Mouse (Mus musculus) hematopoietic stem cell, adult 5-6 weeks (primary cell): ENCODE measurements around the gene Srbd1. TPM values are rescaled to one million over a fixed set of nuclear protein-coding genes. Genes with fewer than 3 reads are reported as not detected.

ENCODE experiments used
- ATAC-seq, 2 experiments: fragments of 125-278 bp in 1 of 2; replicated peaks in 1 of 2; 2 replicates each; pipeline ENCODE4 v1.8.0; 2016 to 2017; ENCODE audit warnings: inconsistent platforms in 2 of 2, mild to moderate bottlenecking in 2 of 2, moderate number of reproducible peaks in 2 of 2, low read depth in 1 of 2, moderate TSS enrichment in 1 of 2; ENCODE audit not compliant: low FRiP score in 2 of 2, poor library complexity in 2 of 2, severe bottlenecking in 2 of 2, insufficient read depth in 1 of 2, low TSS enrichment in 1 of 2
- total RNA-seq: library from RNA; stranded (forward); fragments of 172-1452, 232-1000 nt; gene quantifications from 2 replicates; pipeline ENCODE4 v1.2.3, GENCODE M21; 2017

The Srbd1 gene
- 27.5 and 34.5 TPM in 2 replicates for total RNA-seq

DNA sequence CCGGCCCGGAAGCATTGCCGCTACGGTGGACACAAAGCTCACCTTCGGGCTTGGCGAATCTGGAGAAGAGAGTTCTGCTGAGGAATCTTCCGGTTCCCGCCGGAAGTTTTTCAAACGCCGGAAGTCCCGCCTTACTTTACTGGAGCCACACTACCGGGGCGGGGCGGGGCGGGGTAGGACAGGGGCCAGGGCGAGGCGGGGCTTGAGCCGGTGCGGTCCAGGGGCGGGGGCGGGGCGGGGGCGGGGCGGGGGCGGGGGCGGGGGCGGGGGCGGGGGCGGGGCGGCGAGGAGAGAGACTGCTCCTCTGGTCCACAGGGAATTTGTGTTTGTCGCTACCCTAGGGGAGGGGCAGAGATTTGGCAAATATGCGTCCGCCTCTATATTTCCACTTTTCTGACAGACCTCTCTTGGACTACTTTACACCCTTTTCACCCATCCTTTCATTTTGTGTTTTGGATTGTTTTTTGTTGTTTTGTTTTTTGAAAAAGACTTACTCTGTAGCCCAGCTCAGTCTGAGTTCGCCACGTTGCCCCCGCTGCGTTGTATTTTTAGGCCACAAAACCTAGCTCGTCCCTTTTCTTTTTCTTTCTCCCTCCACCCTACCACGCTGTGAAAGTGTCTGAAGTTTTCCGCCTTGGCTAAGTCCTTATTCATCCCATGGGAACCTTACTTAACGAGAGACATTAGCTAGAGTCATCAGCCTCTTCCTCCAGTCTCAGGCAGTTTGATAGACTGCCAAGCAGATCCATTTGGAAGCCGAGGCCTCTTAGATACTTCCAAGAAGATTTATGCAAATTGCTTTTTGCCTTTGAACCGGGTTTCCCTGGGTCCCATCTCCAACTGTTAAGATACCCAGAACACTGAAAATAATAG lies at the start of gene Srbd1:
Gene Srbd1, minus strand, starts transcription at position 97 of the 873 bp plus-strand sequence.
- ATAC-seq: peak; percentile 91 to 92

- no peak for ATAC-seq
Measured at GRCm38 (mm10) chr17:86193979-86194378, 49.0 kb upstream of the Srbd1 start.

- ATAC-seq: peak; percentile 90 to 91
Measured at GRCm38 (mm10) chr17:86187777-86188176, 42.8 kb upstream of the Srbd1 start.

GRCm38 (mm10) chr17:86185584-86185983 lies 40.6 kb upstream of the Srbd1 start:
- peak; percentile 34 to 43 for ATAC-seq

DNA sequence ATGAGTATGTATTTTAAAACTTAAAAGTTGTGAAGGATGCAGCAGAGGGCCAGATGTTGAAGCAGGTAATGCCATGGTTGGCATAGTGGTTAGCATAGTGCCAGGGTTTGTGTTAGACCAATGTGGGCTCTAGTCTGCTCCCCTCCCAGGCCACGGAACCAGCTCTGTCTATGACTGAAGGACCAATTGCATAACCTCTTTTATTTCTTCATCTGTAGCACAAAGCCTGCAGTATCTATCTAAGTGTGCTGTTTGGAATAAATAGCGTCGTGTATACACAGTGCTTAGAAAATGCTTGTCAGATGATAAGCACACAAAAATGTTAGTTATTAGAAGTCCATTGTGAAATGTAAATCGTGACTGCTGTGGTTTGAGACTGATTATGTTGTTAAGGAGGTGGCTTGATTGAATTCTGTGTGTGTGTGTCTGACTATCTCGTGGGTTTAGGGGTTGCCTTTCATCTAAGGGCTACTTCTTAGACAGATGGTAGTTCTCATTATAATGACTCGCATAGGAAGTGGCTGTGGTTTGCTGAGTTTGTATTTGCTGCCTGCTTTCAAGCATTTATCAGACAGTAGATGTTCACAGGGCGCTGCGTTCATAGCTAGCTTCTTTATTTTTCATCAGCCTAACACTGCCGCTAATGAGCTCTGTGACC lies 39.7 kb upstream of the Srbd1 start:
- ATAC-seq: peak in 1 of 2 experiments; percentile 22; a peak in 2 of 4 replicates

DNA sequence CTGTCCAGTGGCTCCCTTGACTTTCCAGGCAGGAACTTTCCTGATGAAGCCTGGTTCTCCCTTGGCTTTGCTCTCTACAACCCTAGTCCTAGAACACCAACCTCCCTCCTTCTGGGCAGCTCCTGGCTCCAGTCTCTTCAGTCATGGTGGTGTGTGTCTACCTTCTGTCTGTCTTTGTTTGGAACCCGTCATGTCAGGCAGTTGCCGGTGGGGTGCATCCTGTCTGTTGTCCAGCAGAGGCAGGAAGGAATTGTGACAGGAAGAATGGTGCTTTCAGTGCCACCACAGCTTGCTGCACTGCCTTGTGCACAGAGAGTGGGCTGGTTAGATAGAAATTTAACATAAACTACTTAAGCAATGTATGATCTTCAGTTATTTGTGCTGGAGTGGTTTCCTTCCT lies 38.8 kb upstream of the Srbd1 start:
- peak; percentile 16 to 23; a peak in 1 of 4 replicates for ATAC-seq

- ATAC-seq: 0 out of 4 replicates have a peak, but pooled peaks of 1 of the 2 experiments have one; percentile 7
Measured at GRCm38 (mm10) chr17:86176722-86177121, 31.7 kb upstream of the Srbd1 start.

- no peak for ATAC-seq
Measured at GRCm38 (mm10) chr17:86175516-86175915, 30.5 kb upstream of the Srbd1 start.

DNA sequence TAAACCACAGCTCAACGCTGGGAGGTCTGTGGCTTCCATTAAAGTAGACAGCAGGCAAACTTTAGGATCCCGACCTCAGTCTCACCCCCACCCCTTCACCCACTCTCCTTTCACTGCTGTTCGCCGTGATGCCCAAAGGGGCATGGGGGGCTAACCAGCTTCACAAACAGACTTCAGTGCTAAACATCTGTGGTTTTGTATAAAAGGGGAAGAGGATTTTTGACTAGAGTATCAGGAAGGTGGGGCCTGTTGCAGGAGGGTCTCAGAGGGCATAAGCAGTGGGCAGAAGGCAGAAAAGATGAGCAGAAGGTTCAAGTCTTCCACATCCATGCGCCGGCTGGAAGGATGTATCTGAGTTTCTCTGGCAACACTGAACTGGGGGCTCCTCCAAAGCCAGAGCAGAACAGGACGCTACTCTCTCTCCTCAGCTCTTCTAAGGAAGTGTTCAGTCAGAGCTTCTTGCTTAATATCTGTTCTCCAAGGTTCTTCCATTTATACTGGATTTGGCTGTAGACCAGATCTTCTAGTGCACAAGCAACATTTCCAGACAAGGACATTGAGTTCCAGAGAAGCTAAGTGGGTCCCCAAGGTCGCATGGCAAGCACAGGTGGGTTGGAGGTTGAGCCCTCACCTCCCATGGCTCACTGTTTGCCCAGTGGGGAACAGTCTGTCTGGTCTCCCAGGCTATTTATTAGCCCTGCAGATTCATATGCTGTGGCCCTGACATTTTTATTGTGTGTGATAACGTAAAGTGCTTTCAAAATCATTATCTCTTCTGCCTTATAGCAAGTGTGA lies 25.4 kb upstream of the Srbd1 start:
- ATAC-seq: peak; percentile 16 to 38; a peak in 2 of 4 replicates

DNA sequence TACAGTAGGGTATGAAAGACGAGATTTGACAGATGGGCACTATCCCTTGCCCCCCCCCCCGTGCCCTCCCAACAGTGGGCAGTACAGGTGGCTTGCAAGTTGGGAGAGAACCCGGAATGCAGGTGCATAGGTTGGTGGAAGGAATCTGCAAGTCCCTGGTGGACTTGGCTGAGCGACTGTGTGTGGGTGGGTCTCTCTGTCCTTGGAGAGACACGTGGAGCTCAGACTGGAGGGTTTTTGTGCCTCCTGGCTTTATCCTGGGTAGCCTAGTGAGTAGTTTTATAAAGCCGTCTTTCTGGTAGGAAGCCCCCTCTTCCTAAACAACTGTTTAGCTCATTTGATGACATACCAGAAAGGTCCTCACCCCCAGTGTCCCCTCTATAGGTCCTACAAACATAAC lies 24.1 kb upstream of the Srbd1 start:
- ATAC-seq: no peak

DNA sequence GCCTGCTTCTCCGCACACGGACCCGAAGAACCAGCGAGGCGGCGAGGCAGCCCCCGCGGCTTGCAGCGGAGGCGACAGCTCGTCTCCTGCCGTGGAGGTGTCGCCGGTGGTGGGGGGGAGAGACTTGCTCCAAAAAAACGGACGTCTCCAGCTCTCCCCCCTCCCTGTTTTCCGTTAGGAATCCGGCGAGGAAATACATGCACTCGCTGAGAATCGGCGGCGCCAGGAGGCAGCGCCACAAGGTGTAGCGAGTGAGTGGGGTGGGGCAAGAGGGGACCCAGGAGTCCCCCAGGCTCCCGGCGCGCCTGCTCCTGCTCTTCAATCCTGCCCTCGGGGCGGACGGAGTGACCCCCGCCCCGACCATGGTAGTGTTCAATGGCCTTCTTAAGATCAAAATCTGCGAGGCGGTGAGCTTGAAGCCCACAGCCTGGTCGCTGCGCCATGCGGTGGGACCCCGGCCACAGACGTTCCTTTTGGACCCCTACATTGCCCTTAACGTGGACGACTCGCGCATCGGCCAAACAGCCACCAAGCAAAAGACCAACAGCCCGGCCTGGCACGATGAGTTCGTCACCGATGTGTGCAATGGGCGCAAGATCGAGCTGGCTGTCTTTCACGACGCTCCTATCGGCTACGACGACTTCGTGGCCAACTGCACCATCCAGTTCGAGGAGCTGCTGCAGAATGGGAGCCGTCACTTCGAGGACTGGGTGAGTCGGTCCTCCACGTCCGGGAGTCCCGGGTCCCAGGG lies 23.4 kb upstream of the Srbd1 start:
- no peak for ATAC-seq

- peak; percentile 54 to 63 for ATAC-seq
Measured at GRCm38 (mm10) chr17:86167320-86168230, 22.6 kb upstream of the Srbd1 start, which contains the start of gene Prkce. Prkce (plus strand) TSS chr17:86167785.

DNA sequence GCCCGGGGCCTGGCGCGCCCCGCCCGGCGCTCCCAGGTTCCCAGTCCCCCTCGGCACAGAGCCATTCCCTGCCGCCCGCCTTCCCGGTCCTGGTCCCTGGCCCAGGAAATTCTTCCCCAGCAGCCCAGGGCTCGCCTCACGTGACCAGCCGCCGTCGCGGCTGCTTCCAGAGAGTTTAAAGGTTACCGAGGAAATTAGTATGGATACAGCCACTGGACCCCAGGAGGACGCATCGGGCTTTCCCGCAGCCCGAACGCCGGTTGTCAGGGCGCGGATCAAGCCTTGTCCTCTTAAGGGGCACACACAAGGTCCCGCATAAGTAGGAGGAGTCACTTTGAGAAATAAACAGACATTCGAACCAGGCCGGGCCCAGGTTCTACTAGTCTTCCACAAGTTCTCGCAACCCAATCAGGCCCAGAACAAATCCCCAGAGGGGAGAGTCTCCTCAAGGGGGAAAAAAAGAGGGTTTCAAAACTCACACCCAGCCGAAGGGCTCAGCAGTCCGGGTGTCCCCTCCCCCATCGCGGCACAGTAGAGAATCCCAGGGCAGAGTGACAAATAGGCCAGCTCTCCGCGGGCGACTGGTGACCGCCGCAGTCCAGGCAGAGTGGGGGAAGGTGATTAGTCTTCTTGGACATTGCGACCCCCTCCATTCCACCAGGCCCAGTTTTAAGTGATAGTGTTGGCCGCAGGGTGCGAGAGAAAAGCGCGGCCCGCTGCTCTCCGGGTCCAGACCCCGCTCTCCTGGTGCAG lies 21.8 kb upstream of the Srbd1 start:
- ATAC-seq: peak in 1 of 2 experiments; percentile 22; a peak in 2 of 4 replicates

DNA sequence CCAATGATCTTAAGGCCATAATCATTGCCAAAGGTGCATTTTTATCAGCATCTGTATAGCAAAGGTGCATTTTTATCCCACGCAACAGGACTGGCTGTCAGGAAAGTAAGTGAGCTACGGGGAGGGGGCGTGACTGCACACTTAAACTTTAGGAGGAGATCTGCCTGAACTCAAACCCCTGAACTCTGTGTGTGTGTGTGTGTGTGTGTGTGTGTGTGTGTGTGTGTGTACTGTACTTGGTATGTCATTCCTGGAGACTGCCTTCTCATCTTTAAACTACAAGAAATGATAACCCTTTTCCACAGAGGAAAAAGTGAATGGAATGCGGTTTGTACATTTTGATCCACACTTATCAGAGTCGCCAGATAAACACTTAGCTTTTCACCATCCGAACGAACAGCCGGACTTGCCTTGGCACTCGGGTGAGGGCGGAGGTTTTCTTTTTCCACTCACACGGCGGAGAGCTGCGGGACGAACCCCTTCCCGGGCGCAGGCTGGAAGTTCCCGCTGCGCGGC lies 21.1 kb upstream of the Srbd1 start:
- no peak for ATAC-seq

DNA sequence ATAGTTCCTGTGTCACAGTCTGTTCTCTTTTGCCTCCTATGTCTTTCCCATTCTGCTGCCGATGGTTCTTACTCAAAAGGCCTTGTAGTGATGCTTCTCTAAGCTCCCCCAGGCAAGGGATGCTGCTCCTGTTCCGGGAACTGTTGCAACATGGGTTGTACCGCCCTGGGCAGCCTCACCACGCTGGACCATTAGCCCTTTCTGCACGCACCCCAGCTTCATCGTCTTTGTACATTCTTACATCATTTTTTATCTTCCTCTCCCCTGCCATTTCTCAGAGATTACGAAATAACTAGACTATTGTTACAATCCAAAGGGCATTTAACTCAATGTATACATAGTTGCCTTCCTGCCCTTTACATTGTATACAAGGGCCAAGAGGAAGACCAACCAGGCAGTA lies 19.4 kb upstream of the Srbd1 start:
- no peak for ATAC-seq
